In the genomic region with DNA sequence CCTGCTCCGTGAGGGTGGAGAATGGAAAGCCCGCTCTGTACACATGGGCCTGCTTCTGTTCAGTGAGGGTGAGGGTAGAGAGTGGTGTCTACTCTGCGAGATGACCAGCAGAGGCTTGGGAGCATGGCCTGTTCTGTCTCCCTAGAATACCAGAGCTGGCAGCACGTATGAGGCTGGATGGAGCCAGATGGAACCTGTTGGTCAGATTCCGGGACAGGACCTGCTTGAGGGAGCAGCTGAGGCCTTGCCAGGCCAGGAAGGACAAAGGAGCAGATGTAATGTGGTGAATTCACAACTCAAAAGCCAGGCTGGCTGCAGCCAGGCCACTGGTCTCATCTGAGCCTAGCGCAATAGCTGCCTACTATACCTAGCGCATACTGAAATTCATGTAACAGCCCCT, we compare ENCODE assay signal across 14 mouse cellular contexts. TPM values are rescaled to one million over a fixed set of nuclear protein-coding genes. Genes with fewer than 3 reads are reported as not detected.
DNase-seq lines count a peak whose midpoint lies in the region; ATAC-seq lines count a peak whose summit lies in the region.
"Had no signal": no experiment of that assay in that cellular context is flagged by ENCODE, and none has a peak within 500 bp of the region (broad histone marks: within the 10 kb centered on the region; RNA-seq: fewer than 3 reads in every experiment).

No protein-coding gene starts in this region.

- no peak for ATAC-seq in midbrain, embryonic 14.5 days (ENCODE audit: low FRiP score, low TSS enrichment)

- H3K27me3 ChIP-seq in midbrain, embryonic 10.5 days (ENCODE audit: low read depth, poor library complexity, severe bottlenecking), result no peaks in the 10 kb centered on the region
- H3K27me3 ChIP-seq in midbrain, embryonic 14.5 days (ENCODE audit: control insufficient read depth, insufficient read depth, low read length), result no peaks in the 10 kb centered on the region
- H3K27me3 ChIP-seq: hindbrain, embryonic 13.5 days; limb, embryonic 12.5 days; neural tube, embryonic 13.5 days had no signal

- no peaks in the 10 kb centered on the region for H3K9me3 ChIP-seq in midbrain, embryonic 10.5 days (replicated peaks)
- H3K9me3 ChIP-seq in midbrain, embryonic 14.5 days (ENCODE audit: control insufficient read depth, low read length), result no peaks in the 10 kb centered on the region
- H3K9me3 ChIP-seq: heart, embryonic 15.5 days; hindbrain, embryonic 13.5 days; limb, embryonic 12.5 days; neural tube, embryonic 13.5 days had no signal

- no peak overlapping the region for H3K4me2 ChIP-seq in midbrain, embryonic 14.5 days (ENCODE audit: low read length)
- H3K4me2 ChIP-seq: heart, embryonic 15.5 days; hindbrain, embryonic 13.5 days; limb, embryonic 12.5 days; neural tube, embryonic 13.5 days had no signal

- H3K36me3 ChIP-seq in midbrain, embryonic 10.5 days, result no peaks in the 10 kb centered on the region
- peaks cover 28% of the 10 kb centered on the region for H3K36me3 ChIP-seq in midbrain, embryonic 14.5 days (ENCODE audit: control insufficient read depth, insufficient read depth, low read length)
- H3K36me3 ChIP-seq: heart, embryonic 15.5 days; limb, embryonic 12.5 days had no signal

- H3K27ac ChIP-seq in midbrain, embryonic 10.5 days (replicated peaks), result 0 out of 2 replicates have a peak overlapping the region, but pooled peaks have one; percentile 38
- H3K27ac ChIP-seq in midbrain, embryonic 14.5 days (replicated peaks; ENCODE audit: low read depth, low read length), result no peak overlapping the region
- H3K27ac ChIP-seq: heart, embryonic 15.5 days; hindbrain, embryonic 13.5 days; limb, embryonic 12.5 days; neural tube, embryonic 13.5 days had no signal

- DNase-seq in midbrain, embryonic 10.5 days (ENCODE audit: low spot score), result no peak
- no peak for DNase-seq in midbrain, embryonic 14.5 days
- DNase-seq in cerebellum, adult 9-11 months, result peak; percentile 95
- peak; percentile 46 for DNase-seq in kidney, adult 9 months
- no peak for DNase-seq in thymus, adult 18-20 months
- no peak for DNase-seq in c-Kit-positive CD71-positive TER-119-positive erythroid progenitor cells, embryonic 14.5 days (ENCODE audit: low spot score)
- no peak for DNase-seq in left cerebral cortex, postnatal 14 days (ENCODE audit: low spot score in 2 of 2)
- DNase-seq: adrenal gland, postnatal 14 days; lung, postnatal 14 days; right cerebral cortex, postnatal 4 days had no signal

- no peak overlapping the region for H3K4me3 ChIP-seq in midbrain, embryonic 10.5 days
- no peak overlapping the region for H3K4me3 ChIP-seq in midbrain, embryonic 14.5 days (replicated peaks; ENCODE audit: low read depth, low read length)
- H3K4me3 ChIP-seq: heart, embryonic 15.5 days; hindbrain, embryonic 13.5 days; limb, embryonic 12.5 days; neural tube, embryonic 13.5 days had no signal

- no peak overlapping the region for H3K9ac ChIP-seq in midbrain, embryonic 14.5 days (replicated peaks; ENCODE audit: low read length)
- H3K9ac ChIP-seq: heart, embryonic 15.5 days; hindbrain, embryonic 13.5 days; limb, embryonic 12.5 days; neural tube, embryonic 13.5 days had no signal

- H3K4me1 ChIP-seq in midbrain, embryonic 10.5 days, result 0 out of 2 replicates have a peak, but pooled peaks cover 2% of the 10 kb centered on the region
- H3K4me1 ChIP-seq in midbrain, embryonic 14.5 days (ENCODE audit: control insufficient read depth, insufficient read depth, low read length), result no peaks in the 10 kb centered on the region
- H3K4me1 ChIP-seq: heart, embryonic 15.5 days; hindbrain, embryonic 13.5 days had no signal

- intact Hi-C loops in left cerebral cortex, postnatal 14 days (cut with DNase I), result no loop called here

- WGBS in midbrain, embryonic 10.5 days, result 93% methylated on average over 7 of the region's 7 CpGs
- 87% methylated on average over 7 of the region's 7 CpGs for WGBS in midbrain, embryonic 14.5 days

RNA-seq across cellular contexts. Expression of a gene that starts 40.4 kb away (rescaled TPM):
- 118 and 120 TPM in 2 replicates for polyA plus RNA-seq in midbrain, embryonic 10.5 days (2016; fragmentation: Nextera tagmentation; extraction: Ambion mirVana)
- 74.1 and 85.6 TPM in 2 replicates for polyA plus RNA-seq in midbrain, embryonic 14.5 days (2014; fragmentation: Nextera tagmentation; extraction: Ambion mirVana)
- total RNA-seq in left cerebral cortex, postnatal 14 days (2021), result 10 to 100 TPM; 22.6 to 27.0 TPM

Comparison
In these comparisons a context has a peak if more than half of its experiments do, and no peak if none do; other contexts are left out.
1. DNase-seq: peak in cerebellum, adult 9-11 months (single experiment) and kidney, adult 9 months (single experiment); none in midbrain, embryonic 10.5 days (single experiment), midbrain, embryonic 14.5 days (single experiment), thymus, adult 18-20 months (0 of 2), c-Kit-positive CD71-positive TER-119-positive erythroid progenitor cells, embryonic 14.5 days (single experiment) and left cerebral cortex, postnatal 14 days (0 of 2).